Mouse (Mus musculus) splenic B cell, adult 2 months (primary cell): Measurements from ENCODE around the gene Hagh.
A peak's percentile ranks its signal among the peaks of the same experiment; 100 is the strongest.

Source experiments
- DNase-seq: peaks from one replicate; pipeline ENCODE4 v3.0.0-alpha.2; 2011; ENCODE audit warnings: low read depth, low spot score
- H3K27me3 ChIP-seq: 2 replicates; pipeline ENCODE4 v1.6.1; 2012; ENCODE audit warnings: mild to moderate bottlenecking, low read length, moderate library complexity, mixed read lengths; ENCODE audit not compliant: control insufficient read depth, poor library complexity, insufficient read depth, severe bottlenecking
- H3K36me3 ChIP-seq: 2 replicates; pipeline ENCODE4 v1.6.1; 2012; ENCODE audit warnings: mild to moderate bottlenecking, low read length, moderate library complexity, mixed read lengths; ENCODE audit not compliant: control insufficient read depth, poor library complexity, insufficient read depth, severe bottlenecking

Gene Hagh

DNA sequence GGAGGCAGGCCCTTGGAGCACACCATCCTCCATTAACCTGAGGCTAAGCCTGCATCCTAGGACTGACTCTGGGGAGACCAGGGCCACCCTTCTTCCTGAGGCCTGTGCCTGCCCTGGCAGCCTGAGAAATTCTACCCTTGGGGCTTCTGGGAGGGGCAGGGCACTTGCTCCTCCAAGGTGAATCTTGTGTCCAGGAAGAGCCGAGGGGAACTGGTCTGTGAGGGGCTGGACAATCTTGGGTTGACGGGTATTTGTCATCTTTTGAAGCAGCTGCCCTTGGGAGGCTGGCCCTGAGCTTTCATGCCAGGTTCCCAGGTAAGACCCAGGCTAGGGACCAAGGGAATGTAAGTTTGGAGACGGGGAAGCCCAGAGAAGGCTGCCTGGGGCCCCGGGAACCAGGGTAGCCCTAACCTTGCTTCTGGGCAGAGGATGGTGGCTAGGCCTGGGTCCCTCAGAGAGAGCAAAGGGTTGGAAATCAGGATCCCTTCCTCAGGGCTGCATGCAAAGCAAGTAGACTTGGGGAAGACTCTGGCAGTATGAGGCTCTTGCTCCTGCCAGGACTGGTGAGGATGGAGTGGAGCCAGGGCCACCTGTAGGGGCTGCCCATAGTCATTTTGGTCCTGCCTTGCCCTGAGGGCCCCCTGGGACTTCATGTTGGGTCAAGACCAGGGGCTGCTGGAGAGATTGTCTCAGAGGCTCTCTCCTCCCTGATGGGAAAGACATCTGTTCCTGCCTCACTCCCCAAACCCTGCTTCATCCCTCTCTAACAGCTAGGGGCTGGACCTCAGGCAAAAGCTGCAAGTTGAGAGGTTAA is 58.3 kb downstream of the Hagh start:
- no peaks in the 10 kb centered on the region for H3K27me3 ChIP-seq
- H3K36me3 ChIP-seq, result peaks cover 4% of the 10 kb centered on the region; the same call in 1 of the 2 replicates
- DNase-seq, result no peak

DNA sequence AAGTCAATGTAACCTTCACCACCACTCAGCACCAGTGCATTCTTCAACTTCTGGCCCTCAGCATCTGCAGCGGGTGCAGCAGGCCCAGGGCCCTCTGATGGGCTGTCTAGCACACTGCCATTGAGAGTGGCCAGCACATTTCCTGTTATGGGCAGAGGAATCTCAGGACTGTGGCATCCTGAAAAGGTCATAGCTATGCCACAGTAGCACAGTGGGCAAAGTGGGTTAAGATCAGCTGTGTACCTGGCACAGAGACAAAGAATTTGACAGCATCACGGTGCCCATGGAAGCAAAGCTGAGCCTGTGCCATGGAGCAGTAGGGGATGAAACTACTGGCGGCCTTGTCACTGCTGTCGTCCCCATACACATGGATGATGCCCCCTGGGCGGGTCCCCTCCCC is 59.2 kb downstream of the Hagh start:
- H3K36me3 ChIP-seq, result peaks cover 1% of the 10 kb centered on the region
- H3K27me3 ChIP-seq, result no peaks in the 10 kb centered on the region
- DNase-seq, result no peak

DNA sequence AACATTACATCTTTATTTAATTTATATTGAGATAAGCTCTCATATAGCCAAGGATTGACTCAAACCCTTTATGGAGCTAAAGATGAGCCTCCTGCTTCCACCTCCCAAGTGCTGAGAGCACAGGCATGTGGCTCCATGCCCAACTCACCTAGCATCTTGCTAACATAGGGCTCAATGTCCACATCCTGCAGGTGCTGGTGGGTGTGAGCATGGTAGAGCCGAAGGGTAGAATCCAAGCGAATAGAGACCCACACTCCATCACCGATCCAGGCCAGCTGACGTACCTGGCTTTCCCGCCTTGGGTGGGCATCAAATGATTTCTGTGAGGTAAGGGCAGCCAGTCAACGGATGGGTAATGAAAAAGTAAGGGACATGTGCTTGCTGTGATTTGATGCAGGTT is 60.1 kb downstream of the Hagh start:
- no peak for DNase-seq
- peaks cover 5% of the 10 kb centered on the region for H3K36me3 ChIP-seq
- no peaks in the 10 kb centered on the region for H3K27me3 ChIP-seq

DNA sequence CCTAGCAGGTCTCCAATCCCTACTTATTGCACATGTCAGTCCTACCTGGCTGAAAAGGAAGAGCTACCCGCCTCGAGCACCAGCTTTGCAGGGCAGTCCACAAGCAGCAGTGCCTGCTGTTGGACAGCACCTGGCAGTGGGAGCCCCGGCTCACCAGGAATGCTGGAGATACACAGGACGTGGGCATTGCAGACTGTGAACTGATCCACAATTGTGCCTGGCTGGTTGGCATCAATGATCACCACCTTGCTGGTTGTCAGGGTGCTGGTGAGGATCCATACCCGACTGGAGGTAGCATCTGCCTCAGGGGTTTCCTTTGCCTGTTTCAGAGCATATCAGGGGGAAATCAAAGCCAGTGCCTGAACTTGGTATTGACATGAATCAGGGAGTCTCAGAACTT is 62.2 kb downstream of the Hagh start:
- Histone ChIP-seq H3K36me3 (peaks cover 6% of the 10 kb centered on the region), H3K27me3 (no peaks in the 10 kb centered on the region)
- DNase-seq, result no peak

DNA sequence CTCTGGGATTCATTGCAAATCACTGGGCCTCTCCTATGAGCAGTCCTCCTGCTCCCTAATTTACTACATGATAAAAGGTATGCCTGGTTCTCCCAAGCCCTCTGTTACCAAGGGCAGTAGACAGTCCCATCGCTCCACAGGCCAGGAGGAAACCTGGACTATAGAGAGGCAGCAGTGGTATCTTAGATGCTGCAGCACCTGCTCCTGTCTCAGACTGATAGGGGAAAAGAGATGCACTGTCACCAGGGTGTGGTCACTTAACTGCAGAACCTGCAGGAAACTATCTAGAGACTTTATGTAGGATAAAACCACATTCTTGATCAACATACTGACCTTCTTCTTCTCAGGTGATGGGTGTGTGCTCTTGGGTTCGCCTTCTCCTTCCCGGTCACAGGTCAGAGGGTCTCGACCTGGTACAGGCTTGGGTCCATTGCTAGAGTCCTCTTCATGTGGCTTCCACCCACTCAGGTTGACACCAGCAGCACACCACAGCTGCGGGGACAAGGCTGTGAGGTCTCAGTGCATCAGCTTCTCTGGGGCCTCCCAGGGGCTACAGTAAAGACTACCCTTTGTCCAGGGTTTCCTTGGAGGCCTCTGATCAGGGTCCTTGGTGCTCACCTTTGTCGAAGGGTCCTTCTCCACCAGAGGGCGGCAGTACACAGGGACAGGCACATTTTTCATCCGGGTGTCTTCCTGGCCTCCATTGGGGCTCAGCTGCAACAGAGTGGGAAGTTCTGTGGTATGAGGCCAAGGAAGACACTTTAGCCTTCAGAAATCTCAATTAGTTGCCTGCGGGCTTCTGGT is 62.9 kb downstream of the Hagh start:
- Histone ChIP-seq H3K27me3 (no peaks in the 10 kb centered on the region), H3K36me3 (peaks cover 6% of the 10 kb centered on the region)
- DNase-seq, result peak; percentile 30

DNA sequence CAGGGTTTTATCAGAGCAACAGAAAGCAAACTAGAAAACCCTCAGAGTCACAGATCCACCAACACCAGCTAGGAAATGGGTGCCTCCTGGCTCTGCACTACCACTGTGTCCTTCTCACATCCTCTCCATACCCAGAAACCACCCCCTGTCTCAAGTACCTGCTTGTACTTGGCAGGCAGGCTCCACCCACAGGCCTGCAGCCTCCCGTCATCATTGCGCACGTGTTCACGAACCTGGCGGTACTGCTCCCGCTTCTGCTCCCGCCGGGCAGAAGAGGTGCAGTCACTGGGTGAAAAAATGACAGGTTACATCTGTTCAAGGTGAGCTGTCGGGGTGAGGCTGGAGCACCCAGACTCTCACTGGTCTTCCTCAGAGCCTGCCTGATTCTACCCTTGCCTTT is 63.8 kb downstream of the Hagh start:
- no peak for DNase-seq
- H3K27me3 ChIP-seq, result no peaks in the 10 kb centered on the region

DNA sequence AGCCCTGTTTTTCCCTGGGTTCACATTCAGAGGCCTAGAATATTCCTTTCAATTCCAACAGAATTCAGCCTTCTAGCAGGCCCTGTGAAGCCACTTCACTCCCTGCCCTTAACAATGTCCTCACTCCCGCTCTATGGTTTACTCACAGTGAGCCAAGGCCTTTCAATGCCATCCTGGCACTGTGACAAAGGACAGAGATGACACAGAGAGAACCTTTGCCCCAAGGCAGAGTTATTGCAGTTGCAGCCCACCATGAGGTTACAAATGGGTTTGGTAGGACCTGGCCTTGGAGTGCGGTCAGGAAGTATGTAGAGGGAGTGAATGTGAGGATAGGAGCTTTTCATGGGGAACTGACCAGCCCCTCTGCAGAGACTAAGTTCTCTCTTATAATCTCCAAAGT is 67.6 kb downstream of the Hagh start:
- Histone ChIP-seq H3K36me3 (peaks cover 15% of the 10 kb centered on the region), H3K27me3 (no peaks in the 10 kb centered on the region)
- DNase-seq, result no peak

More for the DNA sequence above, 63.8 kb downstream of the Hagh start:
- peaks cover 6% of the 10 kb centered on the region for H3K36me3 ChIP-seq

DNA sequence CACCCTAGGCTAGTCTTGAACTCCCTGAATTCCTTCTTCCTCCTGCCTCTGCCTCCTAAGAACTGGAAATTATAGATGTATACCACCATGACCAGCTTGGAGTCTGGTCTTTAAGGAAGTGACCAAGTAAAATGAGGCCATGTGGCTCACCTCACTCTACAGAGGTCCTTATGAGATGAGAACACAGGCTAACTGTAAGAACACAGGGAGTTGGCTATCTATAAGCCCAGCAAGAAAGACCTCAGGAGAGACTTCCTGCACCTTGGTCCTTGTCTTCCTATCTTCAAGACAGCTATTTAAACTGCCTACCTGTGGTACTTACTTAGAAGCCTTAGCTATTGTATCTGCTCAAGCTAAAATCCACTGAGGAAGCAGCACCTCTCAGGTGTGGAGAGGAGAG is 74.0 kb downstream of the Hagh start:
- DNase-seq, result no peak
- peaks cover 14% of the 10 kb centered on the region for H3K36me3 ChIP-seq
- no peaks in the 10 kb centered on the region for H3K27me3 ChIP-seq
